Mouse (Mus musculus): Measurements from ENCODE around the gene Nell2.

- TF ChIP-seq CTCF (IDR thresholded peaks at IDR 0.05; ENCODE audit: insufficient read depth, low read depth, low read length): no peak
- no peak for TF ChIP-seq POLR2A (IDR thresholded peaks at IDR 0.05; ENCODE audit: insufficient read depth, low read depth, low read length)
These were observed 480.9 kb downstream of the Nell2 start for GRCm38 (mm10) chr15:95047486-95047885.

All from olfactory bulb, adult 2 months (tissue).